Mouse (Mus musculus): ENCODE results near the gene Hibadh. TPM values are rescaled to one million over a fixed set of nuclear protein-coding genes. Genes with fewer than 3 reads are reported as not detected.
A peak's percentile ranks its signal among the peaks of the same experiment; 100 is the strongest.

Gene Hibadh
- total RNA-seq, 2 experiments from 2014 or later: 35.9 to 36.5 TPM

DNA sequence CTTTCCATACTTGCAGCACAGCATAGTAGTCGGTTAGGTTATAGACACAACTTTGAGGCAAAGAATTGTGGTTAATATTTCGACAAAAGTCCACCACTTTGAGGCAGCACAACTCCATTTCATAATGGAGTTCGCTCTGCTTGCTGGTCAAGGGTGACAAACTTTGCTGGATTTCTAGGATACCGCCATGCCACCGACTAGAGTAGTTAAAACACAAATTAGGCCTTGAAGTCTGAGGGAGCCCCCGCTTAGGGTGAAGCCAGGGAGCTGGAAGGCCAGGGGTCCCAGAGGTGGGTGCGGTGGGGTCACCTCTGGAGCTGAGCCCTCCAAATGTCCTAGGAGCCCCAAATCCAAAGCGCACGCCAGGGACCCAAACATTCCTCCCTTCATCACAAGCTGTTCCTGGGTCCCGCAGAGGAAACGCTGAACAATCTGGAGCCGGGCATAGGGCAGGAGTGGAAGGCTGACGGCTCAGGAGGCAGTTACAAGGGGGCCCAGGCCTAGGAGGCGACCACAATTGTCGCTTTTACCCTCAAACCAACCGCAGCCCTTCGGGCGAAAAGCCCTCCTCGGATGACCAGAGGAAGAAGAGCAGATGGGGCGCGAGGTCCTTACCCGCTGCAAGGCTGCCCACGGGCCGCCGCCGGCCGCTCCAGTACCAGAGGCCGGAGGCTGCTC is 504 bp downstream of the Hibadh start:
- DNase-seq (ENCODE audit: low spot score in 2 of 2): no peak

DNA sequence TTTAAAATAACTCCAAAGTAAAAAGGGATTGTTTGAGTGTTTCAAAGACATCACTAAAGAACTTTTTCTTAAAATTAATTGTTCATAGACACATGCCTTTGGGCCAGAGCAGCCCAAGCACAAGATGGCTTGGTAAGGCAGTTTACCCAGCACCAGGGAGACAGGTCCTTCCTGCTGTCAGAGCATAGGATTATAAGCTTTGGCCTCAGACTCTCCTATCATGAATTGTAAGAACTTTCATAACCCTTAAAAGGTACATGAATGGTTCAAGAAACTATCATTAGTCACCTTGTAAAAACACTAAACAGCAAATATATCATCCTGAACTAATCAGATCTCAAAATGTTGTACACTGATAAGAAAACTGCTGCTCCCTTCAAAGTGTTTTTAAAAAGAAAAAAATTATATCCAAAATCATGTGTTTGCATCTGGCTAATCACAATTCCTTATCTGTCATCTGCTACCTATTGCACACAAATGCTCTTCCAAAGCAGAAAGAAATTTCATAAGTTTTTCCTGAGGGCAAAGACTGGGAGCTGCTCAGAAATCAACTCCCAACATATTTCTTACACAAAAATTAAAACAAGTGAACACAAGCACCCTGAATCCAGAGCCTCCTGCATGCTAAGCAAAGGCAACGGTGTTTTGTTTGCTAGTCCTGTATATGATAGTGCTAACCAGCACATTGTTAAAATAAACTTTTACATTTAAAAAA is 1.6 kb downstream of the Hibadh start:
- no peak for DNase-seq (ENCODE audit: low spot score in 2 of 2)

DNA sequence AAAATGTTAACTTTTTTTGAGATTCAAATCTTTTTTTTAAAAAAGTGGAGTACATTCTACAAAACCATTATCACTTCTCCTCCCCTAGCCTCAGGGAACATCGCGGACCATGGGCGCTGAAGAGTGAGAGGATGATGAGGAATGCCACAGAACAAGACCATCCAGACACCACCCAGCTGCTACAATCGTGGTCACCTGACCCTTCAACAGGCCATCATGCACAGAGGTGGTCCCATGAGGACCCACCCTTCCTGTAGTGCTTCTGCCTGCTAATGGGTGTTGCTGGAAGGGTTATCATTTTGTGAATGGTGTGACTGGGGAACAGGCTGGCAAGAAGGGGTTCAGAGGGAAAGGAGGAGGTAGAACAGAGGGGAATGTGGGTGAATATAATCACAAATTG is 2.9 kb downstream of the Hibadh start:
- DNase-seq (ENCODE audit: low spot score in 2 of 2): no peak

DNA sequence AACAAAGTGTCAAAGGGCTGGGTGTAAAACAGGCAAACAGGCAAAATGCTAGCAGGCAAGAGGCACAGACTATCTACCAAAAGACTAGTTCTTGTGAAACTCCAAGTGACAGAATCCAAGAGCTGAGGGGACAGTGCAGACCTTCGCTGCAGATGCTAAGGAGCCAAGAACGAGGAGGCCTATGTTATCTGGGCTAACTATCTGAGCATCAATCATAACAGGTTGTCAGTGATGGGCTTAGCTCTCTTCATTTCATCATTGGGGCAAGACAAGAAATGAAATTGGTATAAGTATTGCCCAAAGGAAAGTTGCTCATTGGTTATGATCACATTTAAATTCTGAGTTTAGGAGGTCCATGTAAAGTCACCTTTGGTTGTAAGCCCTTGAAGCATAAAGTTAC is 4.8 kb downstream of the Hibadh start:
- DNase-seq (ENCODE audit: low spot score in 2 of 2): no peak

DNA sequence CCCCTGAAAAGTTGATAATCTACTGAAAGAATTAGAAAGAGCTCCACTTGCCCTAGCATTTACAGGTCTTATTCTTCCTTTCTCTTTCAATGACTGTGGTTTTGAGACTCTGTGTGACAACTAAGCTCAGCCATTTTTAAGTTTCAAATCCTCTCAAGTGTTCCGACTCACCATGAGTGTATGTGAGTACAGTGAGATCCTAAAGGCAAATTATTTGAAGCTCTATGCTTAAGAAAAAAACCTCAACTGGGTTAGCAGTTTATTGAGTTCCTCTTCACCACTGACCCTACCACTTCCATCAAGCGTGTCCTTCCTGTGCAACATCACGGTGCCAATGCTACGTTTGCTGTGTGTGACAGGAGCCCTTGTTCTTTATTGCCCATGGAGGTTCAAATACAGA is 9.6 kb downstream of the Hibadh start:
- no peak for DNase-seq (ENCODE audit: low spot score in 2 of 2)

DNA sequence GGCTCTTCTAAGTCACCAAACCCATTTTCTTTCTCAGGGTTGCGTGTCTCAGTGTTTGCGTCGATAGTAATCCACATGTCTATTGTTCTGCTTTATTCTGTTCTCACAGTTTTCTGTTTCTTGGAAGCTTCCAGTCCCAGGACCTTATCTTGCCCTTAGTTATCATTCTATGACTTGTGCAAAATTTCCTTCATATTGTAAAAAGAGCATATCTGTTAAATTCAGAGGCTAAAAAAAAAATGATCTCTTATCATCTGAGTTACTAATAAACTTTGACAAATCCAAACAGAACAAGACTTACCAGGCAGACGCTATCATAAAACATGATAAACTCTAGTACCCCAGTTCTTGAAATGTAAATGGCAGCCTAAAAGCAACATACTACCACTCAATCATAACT is 11.0 kb downstream of the Hibadh start:
- DNase-seq (ENCODE audit: low spot score in 2 of 2): no peak

DNA sequence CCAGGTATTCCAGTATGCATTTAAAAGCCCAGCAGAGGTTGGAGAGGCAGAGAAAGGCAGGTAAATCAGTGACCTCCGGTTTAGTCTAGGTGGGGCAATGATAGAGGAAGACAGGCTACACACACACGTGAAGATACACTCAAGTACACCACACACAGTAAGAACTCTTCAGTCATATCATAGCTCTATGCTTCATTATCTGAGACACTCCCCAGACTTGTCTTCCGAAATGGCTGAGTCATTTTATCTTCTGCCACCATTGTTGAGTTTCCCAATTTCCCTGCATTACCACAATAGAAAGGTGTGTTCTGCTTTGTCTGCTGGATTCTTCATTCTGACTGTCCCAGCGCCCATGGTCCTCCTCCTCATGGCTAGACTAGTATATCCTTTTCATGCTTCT is 13.5 kb downstream of the Hibadh start:
- no peak for DNase-seq (ENCODE audit: low spot score in 2 of 2)

DNA sequence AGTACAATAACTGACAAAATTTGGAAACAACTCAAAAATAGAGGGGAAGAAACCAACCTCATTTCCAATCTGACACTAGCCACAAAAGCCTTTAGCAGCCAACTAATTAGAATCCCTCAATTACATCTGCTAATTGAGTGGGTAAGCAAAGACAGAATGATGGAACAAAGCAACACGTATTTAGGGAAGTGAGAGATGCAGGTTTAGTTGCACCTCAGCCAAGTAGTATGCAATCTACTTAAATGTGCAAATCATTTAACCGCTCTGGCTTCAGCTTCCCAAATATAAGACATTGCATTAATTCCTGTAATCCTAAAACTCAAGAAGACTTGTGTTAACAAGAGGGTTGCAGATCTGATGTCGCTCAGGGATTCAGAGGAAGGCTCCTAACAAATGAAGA is 16.4 kb downstream of the Hibadh start:
- no peak for DNase-seq (ENCODE audit: low spot score in 2 of 2)

DNA sequence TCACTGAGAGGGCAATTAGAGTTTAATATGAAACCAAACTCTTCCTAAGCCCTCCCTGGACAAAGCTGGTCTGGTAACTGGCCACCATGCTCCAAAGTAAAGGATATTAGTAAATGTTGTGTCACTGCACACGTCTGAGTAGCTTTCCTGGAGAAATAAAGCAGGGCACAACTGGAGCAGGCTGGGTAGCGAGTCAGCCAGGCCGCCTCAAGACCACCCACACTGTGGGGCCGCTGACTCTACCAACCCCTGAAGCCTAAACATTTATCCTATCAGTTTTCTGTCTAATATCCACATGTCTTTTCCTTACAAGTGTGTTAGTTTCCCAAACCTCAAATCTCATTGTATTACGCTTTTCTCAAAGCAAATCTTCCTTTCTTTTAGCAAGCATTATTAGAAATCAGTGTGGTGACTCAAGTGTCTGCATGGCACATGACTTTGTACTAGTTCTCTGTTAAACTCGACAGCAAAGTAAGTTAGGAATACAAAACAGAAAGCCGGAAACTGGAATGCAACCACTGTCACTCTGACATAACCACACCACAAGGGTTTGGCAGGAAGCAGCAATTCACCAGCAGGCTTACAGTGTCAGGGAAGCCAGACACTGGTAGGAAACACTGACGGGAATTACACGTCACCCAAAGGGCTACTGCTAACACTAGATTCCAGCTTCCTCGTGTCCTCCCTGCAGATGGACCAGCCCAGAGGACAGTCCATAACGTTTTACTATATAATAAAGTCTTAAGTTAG is 18.3 kb downstream of the Hibadh start:
- no peak for DNase-seq (ENCODE audit: low spot score in 2 of 2)

DNA sequence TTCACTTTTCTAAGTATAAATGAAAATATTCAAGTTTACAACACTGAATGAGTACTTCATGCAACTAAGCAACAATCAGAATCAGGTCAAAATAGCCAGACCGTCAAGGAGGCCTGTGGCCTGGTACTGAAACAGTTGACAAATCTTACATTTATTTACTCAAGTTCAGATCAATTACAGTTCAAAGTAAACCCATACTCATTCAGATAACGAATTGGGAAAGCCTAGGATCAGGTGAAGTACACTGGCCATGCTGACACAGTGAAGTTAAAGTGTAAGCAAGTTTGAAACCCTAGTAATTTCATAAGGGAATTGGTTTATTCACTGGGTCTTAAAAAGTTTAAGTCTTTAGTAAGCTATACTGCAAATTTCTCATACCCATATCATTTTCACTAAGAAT is 20.1 kb downstream of the Hibadh start:
- no peak for DNase-seq (ENCODE audit: low spot score in 2 of 2)

DNA sequence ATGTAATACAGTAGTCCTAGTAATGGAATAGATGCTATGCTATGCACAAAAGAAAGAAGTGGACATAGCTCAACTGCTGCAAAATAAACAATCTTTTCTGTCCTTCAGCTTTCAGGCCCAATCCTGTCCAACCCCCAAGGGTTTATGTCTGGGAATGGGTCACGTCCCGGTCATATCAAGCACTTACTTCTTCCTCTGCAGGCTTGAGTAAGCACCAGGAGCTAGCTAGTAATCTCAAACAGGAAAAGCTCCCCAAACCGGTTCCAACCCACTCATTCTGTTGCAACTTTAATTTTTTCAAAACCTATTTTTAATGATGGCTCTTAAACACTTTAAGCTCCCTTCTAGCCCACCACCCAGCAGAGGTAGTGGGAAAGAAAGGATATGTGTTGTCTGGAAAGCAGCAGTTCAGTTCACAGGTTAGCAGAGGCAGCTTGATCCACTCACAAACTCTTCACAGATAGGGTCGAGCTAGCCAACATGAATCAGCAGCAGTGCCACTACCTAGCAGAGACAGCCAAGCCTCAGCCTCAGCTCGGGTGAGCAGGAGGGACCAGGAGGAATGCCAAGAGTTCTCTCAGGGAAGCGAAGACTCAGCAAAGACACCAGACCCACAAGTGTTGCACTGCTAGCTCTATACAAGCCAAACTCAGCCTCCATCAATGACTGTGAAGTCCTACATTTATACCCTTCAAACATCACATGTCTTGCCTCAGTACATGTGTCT is 30.4 kb downstream of the Hibadh start:
- no peak for DNase-seq (ENCODE audit: low spot score in 2 of 2)

DNA sequence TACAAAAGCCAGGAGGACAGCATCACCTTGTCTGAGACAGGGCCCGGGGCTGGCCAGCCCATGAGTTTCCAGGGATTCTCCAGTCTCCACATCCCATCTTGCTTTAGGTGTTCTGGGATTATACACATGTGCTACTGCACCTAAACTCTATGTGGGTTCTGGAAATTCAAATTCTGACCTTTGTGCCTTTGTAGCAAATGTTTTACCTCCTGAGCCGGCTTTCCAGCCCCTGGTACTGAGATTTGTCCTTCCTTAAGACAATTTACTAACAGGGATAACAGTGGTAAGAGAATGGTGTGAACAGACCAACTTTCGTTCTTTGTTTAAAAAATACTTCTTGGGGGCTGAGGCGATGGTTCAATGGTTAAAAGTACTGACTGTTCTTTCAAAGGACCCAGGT is 32.1 kb downstream of the Hibadh start:
- DNase-seq (ENCODE audit: low spot score in 2 of 2): no peak

DNA sequence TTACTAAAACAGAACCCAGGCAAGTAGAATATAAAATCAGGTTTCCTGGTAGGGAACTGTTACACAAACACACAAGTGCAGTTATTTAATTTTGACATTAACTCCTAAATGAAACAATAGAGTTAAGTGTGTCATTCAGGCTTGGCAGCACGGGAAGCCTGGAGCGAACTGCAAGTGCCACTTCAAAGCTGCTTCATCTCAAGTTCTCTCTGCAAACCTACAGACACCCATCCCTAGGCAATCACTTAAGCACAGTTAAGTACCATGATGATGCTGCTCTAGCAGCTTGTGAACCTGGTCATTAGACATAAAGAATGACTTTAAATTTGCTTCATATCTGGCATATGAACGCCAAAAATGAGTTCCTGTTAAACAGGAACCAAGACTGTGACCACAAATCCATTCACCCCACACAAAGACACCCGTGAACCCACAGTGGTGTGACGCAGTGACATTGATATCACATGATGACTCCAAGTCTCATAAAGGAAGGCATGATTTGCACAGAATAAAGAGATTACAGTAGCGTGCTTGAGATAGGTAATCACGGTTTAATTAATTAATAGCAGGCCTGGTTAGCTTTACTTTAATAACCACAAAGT is 33.3 kb downstream of the Hibadh start:
- no peak for DNase-seq (ENCODE audit: low spot score in 2 of 2)

DNA sequence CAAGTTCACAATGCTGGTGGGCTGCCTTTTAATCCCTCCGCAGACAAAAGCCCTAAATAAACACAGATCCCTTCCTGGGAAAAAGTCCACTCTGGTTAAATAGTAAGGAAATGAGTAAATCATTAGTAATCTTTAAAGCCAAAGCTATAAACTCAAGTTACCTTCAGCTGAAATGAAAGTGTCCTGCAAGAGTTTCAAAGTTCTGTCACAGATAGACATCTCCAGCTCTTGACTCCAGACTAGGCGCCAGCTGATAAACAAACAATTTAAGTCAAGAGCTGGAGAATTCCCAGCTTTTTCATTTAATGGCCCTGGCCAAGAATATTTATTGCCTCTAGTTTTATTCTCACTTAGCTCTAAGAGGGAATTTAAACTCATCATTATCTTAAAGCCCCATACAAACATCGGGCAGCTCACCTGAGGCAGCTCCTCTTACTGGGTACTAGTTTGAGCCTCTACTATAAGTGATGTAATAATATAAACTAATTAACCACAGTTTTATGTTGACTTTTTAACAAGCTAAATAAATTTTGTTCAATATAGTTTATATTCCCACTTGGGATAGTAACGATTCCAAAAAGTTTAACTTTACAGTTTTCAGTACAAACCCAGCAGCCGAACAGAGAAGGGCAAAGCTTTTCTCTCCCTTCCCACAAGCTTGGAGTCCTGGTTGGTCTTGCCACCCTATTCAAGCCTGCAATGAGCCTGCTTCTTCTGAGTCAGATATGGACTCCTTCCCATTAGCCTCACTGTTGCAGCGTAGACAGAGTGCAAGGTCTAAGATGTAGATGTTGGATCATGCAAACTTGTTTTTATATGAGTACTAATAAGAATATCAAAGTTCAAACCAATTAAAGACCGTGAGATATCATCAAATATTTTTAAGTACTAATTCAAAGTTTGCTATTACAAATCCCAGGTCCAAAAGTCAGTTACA is 38.2 kb downstream of the Hibadh start:
- no peak for DNase-seq (ENCODE audit: low spot score in 2 of 2)

DNA sequence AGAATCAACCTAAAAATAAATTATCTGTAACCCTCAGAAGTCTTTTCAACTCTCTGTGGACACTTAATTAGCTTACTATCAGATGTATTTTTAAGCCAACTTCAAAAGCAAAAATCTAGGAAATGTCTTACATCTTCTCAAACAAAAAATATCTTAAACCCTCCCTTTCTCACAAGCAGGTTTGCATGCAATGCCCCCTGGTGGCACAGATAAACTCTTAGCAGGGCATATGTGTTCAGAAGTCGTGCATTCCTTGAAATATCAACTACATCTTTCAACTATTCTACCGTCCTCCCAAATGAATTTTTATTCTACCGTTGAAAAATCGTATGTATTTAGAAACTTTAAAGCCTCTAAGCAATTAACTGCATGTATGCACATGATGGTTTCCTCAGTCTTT is 39.1 kb downstream of the Hibadh start:
- DNase-seq (ENCODE audit: low spot score in 2 of 2): peak; percentile 30 to 55

DNA sequence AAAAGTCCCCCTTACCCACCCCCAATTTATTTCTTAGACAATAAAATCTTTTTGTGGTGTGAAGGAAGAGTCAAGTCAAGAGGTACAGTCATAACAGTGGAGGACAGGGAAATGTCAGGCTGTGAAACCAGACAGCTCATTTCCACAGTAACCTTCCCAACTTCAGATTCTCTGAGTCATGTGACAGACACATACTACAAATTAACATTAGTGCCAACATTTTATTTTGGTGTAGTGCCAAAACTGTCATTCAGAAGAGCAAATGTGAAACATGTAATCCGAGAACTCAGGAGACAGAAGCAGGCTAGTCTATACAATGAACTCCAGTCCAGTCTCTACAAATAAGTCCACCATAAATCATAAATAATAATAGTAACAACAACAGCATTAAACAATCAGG is 45.4 kb downstream of the Hibadh start:
- no peak for DNase-seq (ENCODE audit: low spot score in 2 of 2)

DNA sequence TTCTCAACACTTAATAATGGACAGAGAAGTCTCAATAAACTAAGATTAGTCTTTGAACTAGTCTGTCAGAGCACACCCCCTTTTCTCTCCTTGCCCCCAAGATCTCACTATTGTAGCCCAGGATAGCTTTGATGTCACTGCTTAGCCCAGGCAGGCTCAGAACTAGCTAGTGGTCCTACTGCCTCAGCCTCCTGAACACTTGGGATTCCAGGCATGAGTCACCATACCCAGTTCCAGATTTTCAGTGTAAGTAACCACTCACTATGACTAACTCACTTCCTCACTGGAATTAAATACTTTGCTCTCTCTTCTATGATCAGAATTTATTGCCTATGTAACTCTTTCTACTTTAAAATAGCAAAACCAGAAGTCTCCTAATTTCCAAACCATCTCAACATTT is 53.6 kb downstream of the Hibadh start:
- DNase-seq (ENCODE audit: low spot score in 2 of 2): no peak

DNA sequence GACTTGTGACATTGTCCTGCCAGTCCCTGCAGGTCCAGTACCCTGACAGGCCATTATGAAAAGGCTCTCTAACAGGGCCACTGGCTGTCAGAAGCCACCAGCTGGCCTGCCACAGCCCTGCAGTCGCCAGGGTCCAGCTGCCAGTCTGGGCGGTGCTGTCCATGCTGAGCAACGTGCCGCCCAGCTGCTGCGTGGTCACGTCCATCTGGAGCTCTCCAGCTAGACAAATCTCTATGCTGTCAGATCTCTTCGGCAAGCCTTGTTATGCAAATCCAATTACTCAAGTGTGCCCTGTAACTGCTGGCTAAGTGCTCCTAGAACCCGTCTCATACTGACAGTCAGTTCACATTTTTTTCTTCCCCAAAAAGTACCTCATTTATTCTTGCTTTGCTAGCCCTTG is 55.8 kb downstream of the Hibadh start:
- peak; percentile 32 to 36 for DNase-seq (ENCODE audit: low spot score in 2 of 2)

DNA sequence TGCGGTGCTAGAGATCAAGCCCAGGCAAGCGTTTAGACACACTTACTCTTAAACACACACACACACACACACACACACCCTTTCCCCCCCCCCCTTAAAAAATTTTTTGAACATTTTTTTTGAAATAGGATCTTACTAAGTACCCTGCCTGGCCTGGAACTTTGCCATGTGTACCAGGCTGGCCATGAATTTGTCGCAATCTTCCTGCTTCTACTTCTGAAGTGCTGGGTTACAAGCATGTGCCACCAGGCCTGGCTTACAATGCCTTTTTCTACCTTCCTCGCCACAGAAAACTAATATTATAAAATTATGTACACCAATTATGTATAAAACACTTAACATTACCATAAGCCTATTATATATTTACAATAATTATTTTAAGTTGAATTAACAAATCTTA is 59.1 kb downstream of the Hibadh start:
- no peak for DNase-seq (ENCODE audit: low spot score in 2 of 2)

DNA sequence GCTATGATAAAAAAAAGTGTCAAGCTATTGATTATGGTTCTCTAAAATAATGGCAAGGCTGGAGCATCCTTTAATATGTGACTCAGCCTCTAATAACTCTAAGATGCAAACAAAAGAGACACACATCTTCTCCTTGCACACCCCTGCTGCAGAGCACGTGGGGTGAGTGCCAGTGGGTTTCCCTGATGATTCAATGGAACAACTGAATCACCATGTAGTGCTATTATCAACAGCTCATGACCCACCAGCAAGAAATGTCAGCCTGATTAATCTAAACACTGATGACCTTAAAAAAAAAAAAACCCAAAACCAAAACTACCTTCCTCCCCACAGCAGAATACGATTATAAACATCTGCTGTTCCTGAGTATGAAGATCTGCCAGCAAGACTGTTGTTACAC is 61.9 kb downstream of the Hibadh start:
- no peak for DNase-seq (ENCODE audit: low spot score in 2 of 2)

All from layer of hippocampus, postnatal 10 days (tissue).